Mouse (Mus musculus) heart, adult 10 weeks (tissue): ENCODE measurements around the gene Hist1h4k. TPM values are rescaled to one million over a fixed set of nuclear protein-coding genes. Genes with fewer than 3 reads are reported as not detected.

Source experiments
- polyA plus RNA-seq: library from polyadenylated mRNA; stranded (reverse); fragments of 350-450 nt; fragmentation: Illumina TruSeq; extraction: RNeasy Lipid Tissue Mini Kit (QIAGEN cat#74804); gene quantifications from one replicate; pipeline ENCODE4 v1.2.3, GENCODE M21; 2014; ENCODE audit warnings: low read depth, low replicate concordance

The Hist1h4k gene
- polyA plus RNA-seq: not detected

DNA sequence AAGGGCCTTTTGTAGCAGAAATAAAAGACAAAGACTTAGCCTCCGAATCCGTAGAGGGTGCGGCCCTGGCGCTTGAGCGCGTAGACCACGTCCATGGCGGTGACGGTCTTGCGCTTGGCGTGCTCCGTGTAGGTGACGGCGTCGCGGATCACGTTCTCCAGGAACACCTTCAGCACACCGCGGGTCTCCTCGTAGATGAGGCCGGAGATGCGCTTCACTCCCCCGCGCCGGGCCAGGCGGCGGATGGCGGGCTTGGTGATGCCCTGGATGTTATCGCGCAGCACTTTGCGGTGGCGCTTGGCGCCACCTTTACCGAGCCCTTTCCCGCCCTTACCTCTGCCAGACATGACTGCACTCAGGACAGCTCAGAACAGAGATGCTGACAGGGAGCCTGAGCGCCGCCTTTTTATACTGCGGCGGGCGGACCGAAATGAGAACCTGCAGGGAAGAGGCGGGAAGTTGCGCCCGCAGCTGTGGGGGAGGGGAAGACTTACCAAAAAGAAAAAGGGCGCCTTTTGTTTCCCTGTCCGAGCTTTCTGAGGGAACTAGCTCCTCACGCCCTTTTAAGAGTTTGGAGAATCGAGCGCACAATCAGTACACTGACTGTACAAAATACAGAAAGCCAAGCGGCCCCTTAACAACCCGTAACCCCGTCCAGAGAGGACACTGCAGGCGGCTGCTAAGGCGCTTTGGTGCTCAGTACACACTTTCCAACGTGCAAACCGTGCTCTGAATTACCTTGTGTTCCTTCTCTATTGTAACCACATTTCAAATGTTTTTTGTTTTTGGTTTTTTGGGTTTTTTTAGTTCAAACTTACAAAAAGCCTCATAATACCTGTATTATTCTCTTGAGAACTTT lies at the start of gene Hist1h4k:
Gene Hist1h4k (minus strand): TSS at position 347 of the 859 bp plus-strand sequence.

DNA sequence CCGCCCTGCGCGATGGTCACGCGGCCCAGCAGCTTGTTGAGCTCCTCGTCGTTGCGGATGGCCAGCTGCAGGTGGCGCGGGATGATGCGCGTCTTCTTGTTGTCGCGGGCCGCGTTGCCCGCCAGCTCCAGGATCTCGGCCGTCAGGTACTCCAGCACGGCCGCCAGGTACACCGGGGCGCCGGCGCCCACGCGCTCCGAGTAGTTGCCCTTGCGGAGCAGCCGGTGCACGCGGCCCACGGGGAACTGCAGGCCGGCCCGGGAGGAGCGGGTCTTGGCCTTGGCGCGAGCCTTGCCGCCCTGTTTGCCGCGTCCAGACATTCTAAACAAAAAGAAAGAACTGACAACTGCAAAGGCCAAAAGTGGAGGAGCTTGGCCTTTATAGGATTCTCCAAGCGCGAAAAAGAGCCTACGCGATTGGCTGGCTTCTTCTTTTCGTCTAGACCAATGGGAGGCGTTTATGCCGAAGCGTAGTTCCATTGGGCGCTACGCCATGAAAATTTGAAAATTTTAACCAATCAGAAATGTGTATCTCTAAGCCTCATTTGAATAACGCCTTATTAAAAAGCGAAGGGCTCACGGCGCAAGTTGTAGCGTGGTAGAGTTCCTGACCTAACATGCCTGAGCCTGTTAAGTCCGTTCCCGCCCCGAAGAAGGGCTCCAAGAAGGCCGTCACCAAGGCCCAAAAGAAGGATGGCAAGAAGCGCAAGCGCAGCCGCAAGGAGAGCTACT lies 36.8 kb upstream of the Hist1h4k start, which contains the start of the genes Hist1h2an and Hist1h2bp:
Gene Hist1h2an (minus strand): TSS at position 320 of the 731 bp plus-strand sequence.
Gene Hist1h2bp (plus strand): TSS at position 563 of the 731 bp plus-strand sequence.

DNA sequence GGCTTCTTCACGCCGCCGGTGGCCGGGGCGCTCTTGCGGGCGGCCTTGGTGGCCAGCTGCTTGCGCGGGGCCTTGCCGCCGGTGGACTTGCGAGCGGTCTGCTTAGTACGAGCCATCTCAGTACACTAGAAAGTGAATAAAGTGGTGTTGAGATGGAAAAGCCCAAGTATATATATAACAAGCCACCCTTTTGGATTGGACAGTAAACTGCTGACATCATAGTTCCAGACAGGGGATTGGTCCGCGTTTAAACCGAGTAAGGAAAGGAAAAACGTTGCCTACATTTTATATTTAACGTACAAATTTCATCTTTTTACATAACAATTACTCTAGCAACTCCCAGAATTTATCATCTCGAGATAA lies 32.9 kb upstream of the Hist1h4k start, which contains the start of gene Hist1h3i:
Gene Hist1h3i (minus strand): TSS at position 116 of the 363 bp plus-strand sequence.

DNA sequence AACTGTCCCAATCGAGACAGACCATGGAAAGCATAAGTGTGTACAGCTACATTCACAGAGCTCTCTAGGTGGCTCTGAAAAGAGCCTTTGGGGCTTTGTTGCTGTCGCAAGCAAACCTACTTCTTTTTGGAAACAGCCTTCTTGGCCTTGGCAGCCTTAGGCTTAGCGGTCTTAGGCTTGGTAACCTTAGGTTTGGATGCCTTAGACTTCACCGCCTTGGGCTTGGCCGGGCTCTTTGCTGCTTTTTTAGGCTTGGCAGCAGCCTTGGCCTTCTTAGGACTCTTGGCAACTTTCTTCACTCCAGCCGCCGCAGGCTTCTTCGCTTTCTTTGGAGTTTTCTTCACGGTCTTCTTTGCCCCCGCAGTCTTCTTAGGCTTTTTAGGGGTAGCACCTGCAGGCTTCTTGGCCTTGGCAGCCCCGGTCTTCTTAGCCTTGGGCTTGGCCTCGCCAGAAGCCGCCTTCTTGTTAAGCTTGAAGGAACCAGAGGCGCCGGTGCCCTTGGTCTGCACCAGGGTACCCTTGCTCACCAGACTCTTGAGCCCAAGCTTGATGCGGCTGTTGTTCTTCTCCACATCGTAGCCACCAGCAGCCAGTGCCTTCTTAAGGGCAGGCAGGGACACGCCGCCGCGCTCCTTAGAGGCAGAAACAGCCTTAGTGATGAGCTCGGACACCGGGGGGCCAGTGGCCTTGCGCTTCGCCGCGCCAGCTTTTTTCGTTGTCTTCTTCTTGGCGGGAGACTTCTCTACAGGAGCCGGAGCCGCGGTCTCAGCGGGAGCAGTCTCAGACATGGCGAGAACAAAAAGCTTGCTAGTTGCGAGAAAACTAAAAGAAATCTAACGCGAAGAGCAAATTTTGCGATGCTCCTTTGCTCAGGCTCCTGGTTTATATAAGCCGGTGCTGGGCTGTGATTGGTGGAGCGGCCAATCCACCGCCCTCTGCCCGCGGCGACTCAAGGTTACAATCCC lies 29.7 kb upstream of the Hist1h4k start, which contains the start of gene Hist1h1b:
Gene Hist1h1b (minus strand): TSS at position 859 of the 965 bp plus-strand sequence.

DNA sequence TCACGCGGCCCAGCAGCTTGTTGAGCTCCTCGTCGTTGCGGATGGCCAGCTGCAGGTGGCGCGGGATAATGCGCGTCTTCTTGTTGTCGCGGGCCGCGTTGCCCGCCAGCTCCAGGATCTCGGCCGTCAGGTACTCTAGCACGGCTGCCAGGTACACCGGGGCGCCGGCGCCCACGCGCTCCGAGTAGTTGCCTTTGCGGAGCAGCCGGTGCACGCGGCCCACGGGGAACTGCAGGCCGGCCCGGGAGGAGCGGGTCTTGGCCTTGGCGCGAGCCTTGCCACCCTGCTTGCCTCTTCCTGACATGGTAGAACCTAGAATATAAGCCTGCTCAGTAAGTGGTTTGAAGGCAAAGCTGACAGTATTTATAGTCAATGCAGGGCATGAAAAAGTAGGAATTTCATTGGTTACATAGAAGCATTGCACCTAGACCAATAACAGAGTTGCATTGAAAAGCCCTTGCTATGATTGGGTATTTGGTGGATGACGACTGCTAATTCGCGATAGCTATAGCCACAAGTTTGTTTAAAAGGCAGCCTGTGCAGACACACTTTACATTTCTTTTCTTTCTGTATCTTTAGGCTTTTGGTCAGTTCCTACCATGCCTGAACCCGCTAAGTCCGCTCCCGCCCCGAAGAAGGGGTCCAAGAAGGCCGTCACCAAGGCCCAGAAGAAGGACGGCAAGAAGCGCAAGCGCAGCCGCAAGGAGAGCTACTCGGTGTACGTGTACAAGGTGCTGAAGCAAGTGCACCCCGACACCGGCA lies 3.4 kb upstream of the Hist1h4k start, which contains the start of the genes Hist1h2ak and Hist1h2bn:
Gene Hist1h2ak (minus strand): TSS at position 304 of the 762 bp plus-strand sequence.
Gene Hist1h2bn (plus strand): TSS at position 600 of the 762 bp plus-strand sequence.

DNA sequence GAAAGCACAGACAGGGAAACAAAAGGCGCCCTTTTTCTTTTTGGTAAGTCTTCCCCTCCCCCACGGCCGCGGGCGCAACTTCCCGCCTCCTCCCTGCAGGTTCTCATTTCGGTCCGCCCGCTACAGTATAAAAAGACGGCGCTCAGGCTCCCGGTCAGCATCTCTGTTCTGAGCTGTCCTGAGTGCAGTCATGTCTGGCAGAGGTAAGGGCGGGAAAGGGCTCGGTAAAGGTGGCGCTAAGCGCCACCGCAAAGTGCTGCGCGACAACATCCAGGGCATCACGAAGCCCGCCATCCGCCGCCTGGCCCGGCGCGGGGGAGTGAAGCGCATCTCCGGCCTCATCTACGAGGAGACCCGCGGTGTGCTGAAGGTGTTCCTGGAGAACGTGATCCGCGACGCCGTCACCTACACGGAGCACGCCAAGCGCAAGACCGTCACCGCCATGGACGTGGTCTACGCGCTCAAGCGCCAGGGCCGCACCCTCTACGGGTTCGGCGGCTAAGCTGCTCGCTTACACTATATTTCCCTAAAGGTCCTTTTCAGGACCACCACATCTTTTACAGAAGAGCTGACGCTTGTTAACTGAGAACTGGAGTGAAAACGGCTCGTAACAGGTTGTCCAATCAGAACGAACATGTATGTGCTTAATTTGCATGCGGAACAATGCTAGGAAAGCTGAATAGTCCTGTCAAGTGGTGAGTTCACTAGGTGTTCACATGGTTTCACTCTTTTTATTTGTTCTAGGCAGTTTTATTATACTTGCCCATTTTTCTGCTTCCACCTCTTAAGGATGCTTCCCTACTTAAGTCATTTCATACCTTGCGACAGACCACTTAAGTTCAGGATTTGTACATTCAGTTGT lies 15.2 kb downstream of the Hist1h4k start, which contains the start of gene Hist1h4j:
Gene Hist1h4j (plus strand): TSS at position 159 of the 862 bp plus-strand sequence.

DNA sequence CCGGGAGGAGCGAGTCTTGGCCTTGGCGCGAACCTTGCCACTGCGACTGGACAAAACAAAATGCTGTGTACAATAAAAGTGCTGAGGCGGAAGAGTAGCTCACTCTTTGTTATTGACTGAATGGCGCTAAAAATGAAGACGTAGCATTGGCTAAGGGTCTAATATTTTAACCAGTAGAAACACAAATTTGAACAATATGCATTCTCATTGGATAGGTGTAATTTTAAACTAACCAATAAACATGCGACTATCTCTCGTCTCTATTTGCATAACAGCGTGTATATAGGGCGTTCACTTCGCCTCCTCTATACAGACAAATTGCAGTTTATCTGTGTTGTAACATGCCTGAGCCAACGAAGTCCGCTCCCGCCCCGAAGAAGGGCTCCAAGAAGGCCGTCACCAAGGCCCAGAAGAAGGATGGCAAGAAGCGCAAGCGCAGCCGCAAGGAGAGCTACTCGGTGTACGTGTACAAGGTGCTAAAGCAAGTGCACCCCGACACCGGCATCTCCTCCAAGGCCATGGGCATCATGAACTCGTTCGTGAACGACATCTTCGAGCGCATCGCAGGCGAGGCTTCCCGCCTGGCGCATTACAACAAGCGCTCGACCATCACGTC lies 28.4 kb downstream of the Hist1h4k start, which contains the start of gene Hist1h2bm:
Gene Hist1h2bm (plus strand): TSS at position 288 of the 616 bp plus-strand sequence.

DNA sequence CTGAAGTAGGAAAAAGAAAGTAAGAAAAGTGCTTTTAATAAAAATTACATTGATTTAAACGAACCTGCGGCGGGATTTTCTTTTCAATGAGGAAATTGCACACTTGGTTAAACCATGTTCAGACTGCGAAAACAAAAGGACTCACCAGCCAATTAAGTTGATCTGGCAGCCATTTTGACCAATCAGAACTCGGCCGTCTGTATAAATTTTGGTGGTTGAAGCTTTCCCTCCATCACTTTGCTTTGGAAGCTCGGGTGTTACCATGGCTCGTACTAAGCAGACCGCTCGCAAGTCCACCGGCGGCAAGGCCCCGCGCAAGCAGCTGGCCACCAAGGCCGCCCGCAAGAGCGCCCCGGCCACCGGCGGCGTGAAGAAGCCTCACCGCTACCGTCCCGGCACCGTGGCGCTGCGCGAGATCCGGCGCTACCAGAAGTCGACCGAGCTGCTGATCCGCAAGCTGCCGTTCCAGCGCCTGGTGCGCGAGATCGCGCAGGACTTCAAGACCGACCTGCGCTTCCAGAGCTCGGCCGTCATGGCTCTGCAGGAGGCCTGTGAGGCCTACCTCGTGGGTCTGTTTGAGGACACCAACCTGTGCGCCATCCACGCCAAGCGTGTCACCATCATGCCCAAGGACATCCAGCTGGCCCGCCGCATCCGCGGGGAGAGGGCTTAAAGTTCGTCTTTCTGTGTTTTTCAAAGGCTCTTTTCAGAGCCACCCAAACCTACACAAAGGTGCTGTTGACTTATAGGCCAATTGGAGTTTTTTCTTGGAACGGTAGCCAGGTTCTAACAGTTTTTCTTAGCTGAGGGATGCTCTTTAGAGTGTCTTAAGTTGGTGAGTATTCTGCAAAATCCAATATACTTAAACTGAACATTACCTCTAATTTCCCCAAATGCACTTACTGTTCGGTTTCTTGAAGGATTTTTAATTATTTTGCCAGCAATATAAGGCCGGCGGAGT lies 32.6 kb downstream of the Hist1h4k start, which contains the start of gene Hist1h3h:
Gene Hist1h3h (plus strand): TSS at position 263 of the 961 bp plus-strand sequence.

DNA sequence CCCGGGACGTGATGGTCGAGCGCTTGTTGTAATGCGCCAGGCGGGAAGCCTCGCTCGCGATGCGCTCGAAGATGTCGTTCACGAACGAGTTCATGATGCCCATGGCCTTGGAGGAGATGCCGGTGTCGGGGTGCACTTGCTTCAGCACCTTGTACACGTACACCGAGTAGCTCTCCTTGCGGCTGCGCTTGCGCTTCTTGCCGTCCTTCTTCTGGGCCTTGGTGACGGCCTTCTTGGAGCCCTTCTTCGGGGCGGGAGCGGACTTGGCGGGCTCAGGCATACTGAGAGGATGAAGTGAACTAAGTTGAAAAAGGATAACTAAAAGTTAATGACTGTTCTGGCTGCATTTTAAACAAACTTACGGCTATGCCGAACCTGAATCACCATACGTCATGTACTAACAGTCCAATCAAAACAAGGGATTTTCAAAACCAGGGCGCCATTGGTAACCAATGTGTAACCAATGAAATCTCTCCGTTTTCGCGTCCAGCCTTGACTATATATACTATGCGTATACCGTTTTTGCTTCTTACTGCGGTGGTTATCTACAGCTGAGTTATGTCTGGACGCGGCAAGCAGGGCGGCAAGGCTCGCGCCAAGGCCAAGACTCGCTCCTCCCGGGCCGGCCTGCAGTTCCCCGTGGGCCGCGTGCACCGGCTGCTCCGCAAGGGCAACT lies 34.3 kb downstream of the Hist1h4k start, which contains the start of the genes Hist1h2bl and Hist1h2ai:
Gene Hist1h2bl (minus strand): TSS at position 280 of the 676 bp plus-strand sequence.
Gene Hist1h2ai (plus strand): TSS at position 559 of the 676 bp plus-strand sequence.

Other genes starting within 250 kb of the Hist1h4k start
- 28.7 TPM for gene Gm11273, start 249.1 kb downstream of the Hist1h4k start, polyA plus RNA-seq
- 6.1 TPM for gene Zkscan8, start 219.4 kb downstream of the Hist1h4k start, polyA plus RNA-seq
- gene Olfr1366, start 207.7 kb downstream of the Hist1h4k start, polyA plus RNA-seq: not detected
- gene Olfr1535, start 190.6 kb downstream of the Hist1h4k start, polyA plus RNA-seq: not detected
- gene Olfr1364, start 168.7 kb downstream of the Hist1h4k start, polyA plus RNA-seq: not detected
- gene Olfr1362, start 136.5 kb downstream of the Hist1h4k start, polyA plus RNA-seq: not detected
- gene Olfr11, start 108.0 kb downstream of the Hist1h4k start, polyA plus RNA-seq: not detected
- not detected for gene Olfr1361, start 87.1 kb downstream of the Hist1h4k start, polyA plus RNA-seq
- not detected for gene Olfr1360, start 73.1 kb downstream of the Hist1h4k start, polyA plus RNA-seq
- not detected for gene Olfr1359, start 52.4 kb downstream of the Hist1h4k start, polyA plus RNA-seq
- gene Hist1h2bl, start 34.4 kb downstream of the Hist1h4k start, polyA plus RNA-seq: not detected
- gene Hist1h2ai, start 34.1 kb downstream of the Hist1h4k start, polyA plus RNA-seq: not detected
- gene Hist1h3h, start 32.8 kb downstream of the Hist1h4k start, polyA plus RNA-seq: not detected
- gene Hist1h2bm, start 28.5 kb downstream of the Hist1h4k start, polyA plus RNA-seq: not detected
- gene Hist1h4j, start 15.4 kb downstream of the Hist1h4k start, polyA plus RNA-seq: not detected
- not detected for gene Hist1h2ak, start 3.3 kb upstream of the Hist1h4k start, polyA plus RNA-seq
- gene Hist1h2bn, start 3.6 kb upstream of the Hist1h4k start, polyA plus RNA-seq: not detected
- gene Hist1h1b, start 30.1 kb upstream of the Hist1h4k start, polyA plus RNA-seq: not detected
- gene Hist1h3i, start 32.9 kb upstream of the Hist1h4k start, polyA plus RNA-seq: 2.4 TPM
- gene Hist1h2an, start 36.7 kb upstream of the Hist1h4k start, polyA plus RNA-seq: not detected
- gene Hist1h2bp, start 37.0 kb upstream of the Hist1h4k start, polyA plus RNA-seq: not detected
- gene Hist1h2bq, start 59.7 kb upstream of the Hist1h4k start, polyA plus RNA-seq: 0.92 TPM
- gene Hist1h2ao, start 60.0 kb upstream of the Hist1h4k start, polyA plus RNA-seq: not detected
- not detected for gene Hist1h4m, start 61.2 kb upstream of the Hist1h4k start, polyA plus RNA-seq
- not detected for gene Hist1h4n, start 81.7 kb upstream of the Hist1h4k start, polyA plus RNA-seq
- gene Hist1h2ap, start 83.0 kb upstream of the Hist1h4k start, polyA plus RNA-seq: not detected
- not detected for gene Hist1h2br, start 83.2 kb upstream of the Hist1h4k start, polyA plus RNA-seq
- gene Zfp184, start 194.6 kb upstream of the Hist1h4k start, polyA plus RNA-seq: 0.31 TPM
- gene Pom121l2, start 230.7 kb upstream of the Hist1h4k start, polyA plus RNA-seq: not detected